Mouse (Mus musculus) kidney, postnatal 0 days (tissue): Measurements from ENCODE around the gene Vti1a. TPM values are rescaled to one million over a fixed set of nuclear protein-coding genes. Genes with fewer than 3 reads are reported as not detected.

ENCODE experiments used
- ATAC-seq: fragments of 200-750 bp; cut with Nextera tagmentation; replicated peaks from 2 replicates; pipeline ENCODE4 v1.8.0; 2017; ENCODE audit warnings: low read depth, moderate number of reproducible peaks, moderate TSS enrichment, moderate library complexity; ENCODE audit not compliant: low FRiP score
- DNase-seq: peaks from one replicate; pipeline ENCODE4 v3.0.0-alpha.2; 2016; ENCODE audit warnings: low spot score
- H3K27ac ChIP-seq: fragments of 300-500 bp; sonication (generic); 2 replicates; pipeline ENCODE4 v1.5.1; 2014; ENCODE audit warnings: mild to moderate bottlenecking
- H3K27me3 ChIP-seq: fragments of 300-500 bp; sonication (generic); 2 replicates; pipeline ENCODE4 v1.6.1; 2014; ENCODE audit warnings: low read length, mixed read lengths; ENCODE audit not compliant: insufficient read depth
- H3K36me3 ChIP-seq: fragments of 300-500 bp; sonication (generic); 2 replicates; pipeline ENCODE4 v1.6.1; 2014; ENCODE audit warnings: low read length, mixed read lengths; ENCODE audit not compliant: insufficient read depth
- H3K4me1 ChIP-seq: fragments of 300-500 bp; sonication (generic); replicated peaks from 2 replicates; pipeline ENCODE4 v1.6.1; 2014; ENCODE audit warnings: antibody characterized with exemption, low read length, mixed read lengths; ENCODE audit not compliant: insufficient read depth
- H3K4me2 ChIP-seq: fragments of 300-500 bp; sonication (generic); 2 replicates; pipeline ENCODE4 v1.6.1; 2014; ENCODE audit warnings: mild to moderate bottlenecking, low read length, moderate library complexity, mixed read lengths
- H3K4me3 ChIP-seq: fragments of 300-500 bp; sonication (generic); replicated peaks from 2 replicates; pipeline ENCODE4 v1.5.1; 2014; ENCODE audit warnings: low read depth, low read length
- H3K9ac ChIP-seq: fragments of 300-500 bp; sonication (generic); 2 replicates; pipeline ENCODE4 v1.6.1; 2014; ENCODE audit warnings: low read depth, low read length
- H3K9me3 ChIP-seq: fragments of 300-500 bp; sonication (generic); replicated peaks from 2 replicates; pipeline ENCODE4 v1.6.1; 2016; ENCODE audit warnings: low read length, inconsistent platforms, mixed read lengths
- CTCF ChIP-seq: IDR thresholded peaks from 2 replicates; pipeline ENCODE4 v1.5.1; 2016; ENCODE audit warnings: antibody characterized with exemption, low read depth, mild to moderate bottlenecking, moderate library complexity
- WGBS: fragments of 180-500 bp; shearing (Covaris S2); extraction: QIAGEN DNeasy Blood & Tissue Kit; methylation state at CpG from one replicate; pipeline ENCODE4 v1.1.7; 2014; 5-methylcytosine and 5-hydroxymethylcytosine counted together
- polyA plus RNA-seq: library from polyadenylated mRNA; unstranded; fragments of >200 nt; fragmentation: Nextera tagmentation; extraction: Ambion mirVana; gene quantifications from 2 replicates; pipeline ENCODE4 v1.2.1, GENCODE M21; 2015

The Vti1a gene
- polyA plus RNA-seq, 1 experiment from 2014 or later: 22.4 TPM

GRCm38 (mm10) chr19:55421816-55422215 lies 105.7 kb downstream of the Vti1a start:
- H3K36me3 ChIP-seq: no peaks in the 10 kb centered on the region
- no peak overlapping the region for H3K4me2 ChIP-seq
- H3K4me3 ChIP-seq: no peak overlapping the region
- ATAC-seq (no peak), DNase-seq (no peak)
- H3K27ac ChIP-seq: no peak overlapping the region
- WGBS: 83% methylated on average over 5 of the region's 5 CpGs
- H3K9ac ChIP-seq: no peak overlapping the region
- H3K9me3 ChIP-seq: no peaks in the 10 kb centered on the region
- no peak for TF ChIP-seq CTCF
- no peaks in the 10 kb centered on the region for H3K4me1 ChIP-seq
- no peaks in the 10 kb centered on the region for H3K27me3 ChIP-seq

- WGBS: 75% methylated on average over 18 of the region's 18 CpGs
- no peak for DNase-seq
- no peak overlapping the region for H3K27ac ChIP-seq
Measured at GRCm38 (mm10) chr19:55422311-55423064, 106.4 kb downstream of the Vti1a start.

GRCm38 (mm10) chr19:55423065-55423716 lies 107.1 kb downstream of the Vti1a start:
- Histone ChIP-seq H3K27ac (no peak overlapping the region), H3K36me3 (no peaks in the 10 kb centered on the region), H3K4me3 (no peak overlapping the region), H3K4me2 (no peak overlapping the region), H3K4me1 (no peaks in the 10 kb centered on the region), H3K27me3 (no peaks in the 10 kb centered on the region), H3K9ac (no peak overlapping the region), H3K9me3 (no peaks in the 10 kb centered on the region)
- ATAC-seq (no peak), DNase-seq (no peak)
- TF ChIP-seq CTCF: no peak
- 93% methylated on average over 11 of the region's 11 CpGs for WGBS

More at GRCm38 (mm10) chr19:55422311-55423064, 106.4 kb downstream of the Vti1a start:
- no peak for ATAC-seq
- Histone ChIP-seq H3K4me1 (no peaks in the 10 kb centered on the region), H3K36me3 (no peaks in the 10 kb centered on the region), H3K9ac (no peak overlapping the region), H3K4me2 (no peak overlapping the region), H3K4me3 (no peak overlapping the region), H3K9me3 (no peaks in the 10 kb centered on the region), H3K27me3 (no peaks in the 10 kb centered on the region)
- no peak for TF ChIP-seq CTCF

- 72% methylated on average over 8 of the region's 8 CpGs for WGBS
- Histone ChIP-seq H3K4me3 (no peak overlapping the region), H3K27me3 (no peaks in the 10 kb centered on the region), H3K9me3 (no peaks in the 10 kb centered on the region), H3K4me2 (no peak overlapping the region), H3K36me3 (no peaks in the 10 kb centered on the region), H3K4me1 (no peaks in the 10 kb centered on the region), H3K27ac (no peak overlapping the region), H3K9ac (no peak overlapping the region)
- DNase-seq: no peak
- ATAC-seq: no peak
- TF ChIP-seq CTCF: no peak
Measured at GRCm38 (mm10) chr19:55423952-55424351, 107.9 kb downstream of the Vti1a start.

- H3K27ac ChIP-seq: no peak overlapping the region
- H3K9me3 ChIP-seq: no peaks in the 10 kb centered on the region
- H3K9ac ChIP-seq: no peak overlapping the region
- no peak overlapping the region for H3K4me3 ChIP-seq
- 78% methylated on average over 6 of the region's 6 CpGs for WGBS
- ATAC-seq (no peak), DNase-seq (no peak)
- no peaks in the 10 kb centered on the region for H3K4me1 ChIP-seq
- TF ChIP-seq CTCF: no peak
- no peak overlapping the region for H3K4me2 ChIP-seq
- H3K36me3 ChIP-seq: no peaks in the 10 kb centered on the region
- H3K27me3 ChIP-seq: no peaks in the 10 kb centered on the region
Measured at GRCm38 (mm10) chr19:55424507-55424906, 108.4 kb downstream of the Vti1a start.

- Histone ChIP-seq H3K4me2 (no peak overlapping the region), H3K9me3 (no peaks in the 10 kb centered on the region), H3K27ac (no peak overlapping the region), H3K4me1 (no peaks in the 10 kb centered on the region), H3K36me3 (no peaks in the 10 kb centered on the region), H3K27me3 (no peaks in the 10 kb centered on the region), H3K4me3 (no peak overlapping the region), H3K9ac (no peak overlapping the region)
- WGBS: 69% methylated on average over 3 of the region's 3 CpGs
- no peak for ATAC-seq
- no peak for DNase-seq
- TF ChIP-seq CTCF: no peak
Measured at GRCm38 (mm10) chr19:55440306-55440705, 124.2 kb downstream of the Vti1a start.
